Mouse (Mus musculus) regulatory T cell (primary cell): Measurements from ENCODE around the gene Gipc3.

Source experiments
- in situ Hi-C: fragments of 300-600 bp; cut with MboI, MseI; formaldehyde crosslinking; loops from one replicate; pipeline ENCODE4 v1.15.1; 2025; ENCODE audit warnings: high pct_unique_total_duplicates

The Gipc3 gene

DNA sequence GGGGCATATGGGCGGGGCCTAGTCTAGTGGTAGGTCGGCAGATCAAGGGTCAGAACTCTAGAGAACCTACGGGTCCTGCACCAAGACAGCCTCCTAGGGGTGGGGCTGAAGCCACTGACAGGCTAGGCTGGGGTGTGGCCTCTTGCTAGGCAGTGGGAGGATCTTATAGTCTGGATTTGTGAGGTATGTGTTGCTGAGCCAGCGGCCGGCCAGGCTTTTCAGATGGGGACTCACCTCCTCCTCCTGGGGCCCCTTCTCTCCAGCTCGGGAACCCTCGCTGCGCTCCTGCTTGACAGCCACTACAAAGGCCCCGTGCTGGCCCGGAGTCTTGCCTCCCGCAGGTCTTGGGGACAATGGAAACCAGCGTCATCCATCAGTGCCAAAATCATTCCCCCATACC, 6.1 kb upstream of the Gipc3 start:
- in situ Hi-C loops = loop anchor here (5.0 kb wide), 1 partner anchor 62 kb away; no protein-coding TSS in a partner anchor

DNA sequence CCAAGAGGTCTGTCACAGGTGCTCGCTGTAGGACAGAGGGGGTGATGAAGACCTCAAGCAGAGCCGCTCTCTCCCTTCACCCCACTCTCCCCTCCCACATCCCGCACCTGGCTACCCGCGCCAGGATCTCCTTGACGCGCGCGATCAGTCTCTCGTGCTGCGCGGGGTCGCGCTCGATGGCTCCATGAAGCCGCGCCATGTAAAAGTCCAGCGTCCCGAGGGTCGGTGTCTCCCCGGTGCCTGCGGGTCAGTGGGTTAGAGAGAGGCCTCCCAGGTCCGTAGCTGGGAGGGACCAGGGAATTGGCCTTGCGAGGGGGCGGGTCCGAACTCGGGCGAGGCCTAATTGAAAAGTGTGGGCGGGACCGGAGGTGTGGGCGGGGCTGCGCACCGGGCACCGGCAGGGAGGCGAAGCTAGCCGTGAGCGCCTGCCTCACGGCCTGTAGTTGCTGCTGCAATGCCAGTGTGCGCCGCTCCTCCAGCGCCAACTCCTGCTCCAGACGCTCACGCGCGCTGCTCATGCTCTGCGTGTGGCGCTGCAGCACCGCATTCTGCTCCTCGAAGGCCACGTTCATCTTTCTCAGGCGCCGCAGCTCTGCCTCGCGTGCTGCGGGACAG, 3.5 kb upstream of the Gipc3 start:
- in situ Hi-C loops = loop anchor here (5.0 kb wide), 1 partner anchor 59 kb away; no protein-coding TSS in a partner anchor

DNA sequence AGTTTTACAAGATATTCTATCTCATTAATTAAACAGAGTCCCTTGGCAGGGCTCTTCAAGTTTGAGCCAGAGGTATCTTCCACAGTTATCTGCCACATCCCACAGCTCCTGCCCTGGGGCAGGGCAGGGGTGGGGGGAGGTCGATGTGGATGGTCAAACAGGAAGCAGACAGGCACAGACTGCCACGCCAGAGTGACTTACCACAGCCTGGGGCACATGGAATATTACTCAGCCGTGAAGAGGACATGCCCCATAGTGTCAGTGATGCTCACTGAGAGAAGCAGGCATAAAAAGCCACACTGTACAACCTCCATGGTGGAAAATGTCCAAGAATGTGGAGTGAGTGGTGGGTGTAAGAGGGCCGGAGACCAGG, 2.1 kb upstream of the Gipc3 start:
- in situ Hi-C loops = loop anchor here (5.0 kb wide), 1 partner anchor 58 kb away; no protein-coding TSS in a partner anchor

DNA sequence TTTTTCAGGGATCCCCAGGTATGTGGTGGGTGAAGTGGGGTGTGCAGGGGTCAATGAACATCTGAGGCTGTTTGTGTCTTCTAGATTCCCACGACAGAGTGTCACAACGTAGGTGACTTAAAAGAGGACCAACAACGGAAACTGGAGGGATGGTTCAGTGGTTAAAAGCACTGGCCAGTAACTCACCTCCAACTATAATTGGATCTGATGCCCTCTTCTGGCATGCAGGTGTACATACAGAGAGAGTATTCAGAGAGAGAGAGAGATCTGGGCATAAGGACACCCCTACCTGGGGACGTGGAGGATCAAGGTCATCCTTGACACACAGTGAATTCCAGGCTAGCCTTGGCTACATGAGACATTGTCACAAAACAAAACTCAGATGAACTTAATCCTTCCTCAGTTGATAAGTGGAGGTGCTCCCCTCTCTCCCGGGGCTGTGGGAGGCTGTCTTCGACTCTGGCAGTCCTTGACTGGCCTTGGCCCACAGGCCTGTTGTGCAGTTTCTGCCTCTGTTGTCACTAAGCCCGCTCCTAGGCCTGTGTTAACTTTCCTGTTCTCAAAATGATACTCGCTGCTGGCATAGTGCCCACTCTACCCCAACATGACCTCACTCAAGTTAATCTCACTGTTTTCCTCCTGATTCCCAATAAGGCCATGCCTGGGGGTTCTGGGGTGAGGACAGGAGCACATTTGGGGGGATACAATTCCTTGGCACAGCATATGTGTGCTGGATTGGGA, 1.5 kb upstream of the Gipc3 start:
- in situ Hi-C loops = loop anchor here (5.0 kb wide), 1 partner anchor 57 kb away; no protein-coding TSS in a partner anchor

DNA sequence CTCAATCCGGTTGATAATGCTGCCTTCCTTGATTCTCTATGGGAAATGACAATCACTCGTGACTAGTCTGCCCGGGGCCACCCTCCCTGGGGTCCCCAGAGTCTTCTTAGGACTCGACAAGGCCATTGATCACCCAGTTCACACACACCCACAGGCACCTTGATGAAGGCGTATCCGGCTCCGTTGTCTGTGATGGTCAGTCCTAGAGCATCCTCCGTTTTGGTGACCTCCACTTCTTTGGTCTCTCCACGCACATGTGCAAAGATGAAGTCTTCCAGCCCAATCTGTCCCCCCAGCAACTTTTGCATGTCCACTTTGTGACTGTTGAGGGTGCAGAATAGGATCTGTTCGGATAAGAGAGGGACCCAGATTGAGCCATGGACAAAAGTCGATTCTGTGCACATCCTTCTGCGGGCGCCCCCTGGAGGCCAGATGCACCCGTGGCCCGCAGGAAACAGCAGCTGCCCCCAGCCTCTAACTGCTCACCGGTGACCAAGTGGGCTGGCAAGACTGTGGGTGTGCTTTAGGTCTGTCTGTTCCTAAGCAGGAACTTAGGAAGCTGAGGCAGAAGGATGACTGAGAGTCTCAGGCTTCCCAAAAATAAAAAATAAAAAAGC, 1.6 kb downstream of the Gipc3 start:
- in situ Hi-C loops = no loop called here

DNA sequence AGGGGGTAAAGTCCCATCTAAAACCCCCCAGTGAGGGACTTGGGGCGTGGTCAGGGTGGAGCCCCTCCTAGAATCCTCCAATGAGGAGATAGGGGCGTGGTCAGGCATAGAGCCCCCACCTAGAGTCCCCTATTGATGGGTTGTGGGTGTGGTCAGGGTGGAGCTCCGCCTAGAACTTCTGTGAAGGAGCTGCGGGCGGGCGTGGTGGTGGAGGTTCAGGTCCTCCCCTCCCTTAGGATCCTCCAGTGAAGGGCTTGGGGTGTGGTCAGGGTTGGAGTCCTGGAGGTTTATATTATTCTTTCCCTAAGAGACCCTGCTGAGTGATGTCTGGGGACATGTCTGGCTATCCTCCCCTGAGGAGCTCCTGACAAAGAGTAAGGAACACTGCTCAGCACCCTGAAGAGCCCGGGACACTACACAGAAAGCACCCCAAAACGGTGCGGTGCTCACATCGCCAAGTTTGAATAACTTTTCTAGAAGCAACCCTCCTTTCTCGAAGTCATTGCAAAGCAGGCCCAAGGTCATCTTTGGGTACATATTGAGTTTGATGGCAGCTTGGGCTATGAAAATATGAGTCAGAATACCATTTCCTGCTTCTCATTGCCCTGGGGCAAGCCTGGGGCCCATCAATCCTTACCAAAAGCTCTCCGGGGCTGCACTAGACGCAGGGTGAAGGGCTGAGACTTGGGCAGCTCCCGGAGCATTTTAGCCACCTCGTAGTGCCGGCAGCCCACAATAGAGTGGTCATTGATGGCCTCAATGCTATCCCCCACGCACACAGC, 2.3 kb downstream of the Gipc3 start:
- in situ Hi-C loops = no loop called here

DNA sequence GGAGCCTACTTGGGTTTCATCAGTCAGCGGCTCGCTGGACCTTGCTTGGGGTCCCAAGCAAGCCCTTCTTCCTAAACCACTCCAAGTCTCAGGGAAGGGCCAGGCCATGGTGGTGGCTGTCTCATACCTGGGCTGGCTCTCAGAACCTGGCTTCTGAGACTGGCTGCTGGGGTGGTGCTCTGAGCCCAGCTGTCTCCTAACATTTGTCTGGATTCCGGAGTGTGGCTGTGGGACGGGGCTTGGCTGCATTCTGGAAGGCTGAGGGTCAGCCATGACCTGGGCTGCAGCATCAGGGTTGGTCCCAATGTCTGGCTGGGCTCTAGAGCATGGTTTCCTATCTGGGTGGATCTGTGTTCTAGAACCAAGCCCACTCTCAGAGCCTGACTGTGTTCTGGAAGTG, 6.5 kb downstream of the Gipc3 start:
- in situ Hi-C loops = no loop called here

DNA sequence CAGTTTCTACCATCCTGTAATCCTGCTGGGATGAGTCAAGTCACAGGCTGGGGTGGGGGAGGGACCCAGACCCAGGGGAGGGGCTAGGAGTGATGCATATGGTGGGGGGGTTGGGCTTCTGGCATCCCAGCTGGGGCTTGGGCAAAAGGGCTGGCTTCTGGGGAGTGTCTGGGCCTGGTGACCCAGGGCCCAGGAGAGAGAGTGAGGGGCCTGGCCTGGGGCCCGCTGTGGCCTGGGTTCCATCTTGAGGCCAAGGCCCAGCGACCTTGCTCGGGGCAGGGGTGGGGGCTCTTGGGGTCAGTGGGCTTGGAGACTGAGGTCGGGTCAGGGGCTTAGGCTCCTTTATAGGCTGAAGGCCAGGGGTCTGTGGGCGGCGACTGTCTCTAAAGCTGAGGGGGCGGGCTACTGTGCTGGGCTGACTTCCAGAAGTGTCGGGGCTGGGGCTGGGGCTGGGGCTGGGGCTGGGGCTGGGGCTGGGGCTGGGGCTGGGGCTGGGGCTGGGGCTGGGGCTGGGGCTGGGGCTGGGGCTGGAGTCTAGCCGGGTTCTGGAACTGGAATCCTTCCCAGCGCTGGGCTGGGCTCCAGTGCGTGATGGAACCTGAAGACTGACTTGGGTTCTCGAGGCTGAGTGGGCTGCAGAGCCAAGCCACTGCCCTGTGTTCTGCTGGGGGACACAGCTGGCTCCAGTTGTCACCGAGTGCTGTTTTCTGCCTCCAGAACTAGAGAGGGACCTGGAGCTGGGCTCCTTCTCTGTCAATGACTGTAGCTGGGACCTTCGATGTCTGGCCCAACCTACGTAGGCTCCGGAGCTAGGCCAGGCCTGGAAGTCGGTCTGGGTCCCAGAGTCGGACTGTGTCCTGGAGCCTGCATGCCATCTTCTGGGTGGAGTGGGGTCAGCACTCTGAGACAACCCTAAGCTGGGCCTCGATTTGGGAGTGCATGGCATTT, 7.4 kb downstream of the Gipc3 start:
- in situ Hi-C loops = no loop called here

DNA sequence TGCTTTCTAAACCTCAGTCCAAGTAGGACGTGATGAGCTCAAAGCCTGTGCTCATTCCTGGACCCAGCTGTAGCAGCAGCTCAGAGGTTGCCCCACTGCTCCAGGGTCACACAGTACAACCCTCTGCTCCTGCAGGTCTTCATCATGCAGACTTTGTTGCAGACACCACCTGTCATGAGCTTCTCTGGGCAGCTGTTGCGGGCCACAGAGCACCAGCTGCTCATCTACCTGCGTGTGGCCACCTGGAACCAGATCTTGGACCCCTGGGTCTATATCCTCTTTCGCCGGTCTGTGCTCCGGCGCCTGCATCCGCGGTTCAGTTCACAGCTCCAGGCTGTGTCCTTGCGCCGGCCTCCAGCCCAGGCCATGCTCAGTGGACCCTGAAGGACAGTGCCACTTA, 8.7 kb downstream of the Gipc3 start:
- in situ Hi-C loops = no loop called here

DNA sequence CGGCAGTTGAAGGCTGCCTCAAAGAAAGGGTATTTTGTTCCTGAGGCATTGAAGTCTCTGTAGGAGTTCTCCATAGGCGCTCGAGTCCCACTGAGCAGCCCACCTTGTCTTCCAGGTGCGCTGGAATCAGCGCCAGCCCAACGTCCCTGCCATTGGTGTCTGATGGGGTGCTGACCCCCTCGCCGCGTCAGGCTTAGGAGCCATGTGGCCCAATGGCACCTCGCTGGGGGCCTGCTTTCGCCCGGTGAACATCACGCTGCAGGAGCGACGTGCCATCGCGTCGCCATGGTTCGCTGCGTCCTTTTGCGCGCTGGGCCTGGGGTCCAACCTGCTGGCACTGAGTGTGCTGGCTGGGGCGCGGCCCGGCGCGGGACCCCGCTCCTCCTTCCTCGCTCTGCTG, 10.8 kb downstream of the Gipc3 start:
- in situ Hi-C loops = no loop called here

DNA sequence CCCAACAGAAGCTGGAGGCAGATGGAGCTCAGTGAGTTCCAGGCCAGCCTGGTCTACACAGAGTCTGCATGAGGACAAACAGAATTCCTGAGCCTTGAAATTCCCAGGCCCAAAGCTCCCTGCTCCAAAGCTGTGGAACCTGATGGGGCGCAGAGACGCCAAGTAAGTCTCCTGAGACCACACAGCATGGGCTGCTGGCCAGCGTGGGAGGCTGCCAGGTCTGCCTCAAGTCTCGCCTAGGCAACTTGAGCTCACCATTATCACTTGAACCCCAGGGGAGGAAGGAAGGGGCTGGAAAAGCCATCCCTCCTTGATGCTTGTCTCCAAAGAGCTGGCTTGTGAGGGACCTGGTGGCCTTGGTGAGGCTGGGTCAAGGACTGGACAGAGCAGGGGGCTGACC, 13.1 kb downstream of the Gipc3 start:
- in situ Hi-C loops = no loop called here

DNA sequence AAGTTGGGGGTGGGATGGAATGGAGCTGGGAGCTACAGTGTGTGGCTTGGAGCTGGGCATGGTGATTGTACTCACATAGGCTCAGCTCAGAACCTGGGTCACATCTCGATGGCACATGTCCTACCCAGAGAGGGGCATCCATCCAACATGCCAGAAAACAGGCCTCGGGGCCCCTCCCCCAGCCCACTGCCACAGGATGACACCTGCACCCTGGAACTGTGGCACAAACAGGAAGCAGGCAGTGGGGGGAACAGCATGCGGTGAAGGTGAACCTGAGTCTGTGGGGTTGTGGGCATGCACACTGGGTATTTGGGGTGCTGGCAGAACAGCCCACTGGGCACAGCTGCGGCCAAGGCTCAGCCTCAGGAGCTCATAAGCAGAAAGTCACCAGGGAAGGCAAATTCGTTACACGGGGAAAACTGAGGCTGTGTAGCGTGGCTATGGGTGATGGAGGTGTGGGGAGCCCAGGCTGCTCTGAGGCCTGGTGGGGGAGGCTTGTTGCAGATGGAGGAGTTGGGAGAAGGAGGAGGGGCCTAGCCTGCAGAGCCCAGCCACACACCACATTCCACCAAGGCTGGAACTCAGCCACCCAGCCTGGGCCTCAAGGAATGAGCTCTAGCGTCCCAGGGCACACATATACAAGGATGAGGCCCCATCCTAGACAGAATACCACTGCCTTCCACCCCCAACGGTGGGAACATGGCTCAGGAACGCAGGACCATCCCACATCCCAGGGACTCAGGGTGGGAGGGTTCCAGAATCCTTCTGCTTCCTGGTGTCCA, 13.7 kb downstream of the Gipc3 start:
- in situ Hi-C loops = no loop called here

DNA sequence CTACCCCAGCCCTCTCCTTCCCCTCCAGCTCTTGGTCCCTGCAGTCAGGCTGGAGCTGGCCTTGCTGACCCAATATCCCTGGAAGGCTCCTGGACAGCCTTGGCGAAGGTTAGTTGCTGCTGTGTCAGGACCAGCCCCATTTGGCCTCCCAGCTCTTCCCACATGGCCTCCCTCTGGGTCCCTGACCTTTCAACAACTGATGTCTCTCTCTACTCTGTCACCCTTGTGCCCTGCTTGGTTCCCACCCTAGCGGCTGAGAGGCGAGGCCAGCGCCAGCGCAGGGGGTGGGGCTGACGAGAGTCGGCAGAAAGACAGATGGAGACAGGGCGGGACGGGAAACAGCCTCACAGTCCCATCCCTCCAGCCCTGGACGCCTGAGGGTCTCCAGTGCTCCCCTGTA, 14.7 kb downstream of the Gipc3 start, which contains the start of gene Tbxa2r:
TSS of gene Tbxa2r (plus strand) at position 346 of the 400 bp plus-strand sequence.
- in situ Hi-C loops = no loop called here

DNA sequence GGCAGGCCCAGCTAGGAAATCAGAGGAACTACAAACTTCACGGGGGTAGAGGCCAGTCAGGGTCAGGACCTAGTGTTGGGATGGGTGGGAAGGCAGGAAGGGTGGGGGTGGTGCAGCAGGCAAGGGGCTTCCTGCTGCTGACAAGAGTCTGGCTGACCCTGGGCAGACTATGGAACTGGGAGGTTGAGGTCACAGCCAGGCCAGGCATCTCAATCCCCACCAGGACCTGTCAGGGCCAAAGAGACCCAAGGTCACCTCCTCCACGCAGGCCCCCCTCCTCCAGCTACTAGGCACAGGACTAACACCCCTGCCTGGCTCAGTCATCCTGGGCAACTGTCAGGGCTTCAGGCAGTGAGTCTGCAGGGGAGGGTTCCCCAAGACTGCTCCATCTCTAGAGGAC, 15.1 kb downstream of the Gipc3 start:
- in situ Hi-C loops = no loop called here

DNA sequence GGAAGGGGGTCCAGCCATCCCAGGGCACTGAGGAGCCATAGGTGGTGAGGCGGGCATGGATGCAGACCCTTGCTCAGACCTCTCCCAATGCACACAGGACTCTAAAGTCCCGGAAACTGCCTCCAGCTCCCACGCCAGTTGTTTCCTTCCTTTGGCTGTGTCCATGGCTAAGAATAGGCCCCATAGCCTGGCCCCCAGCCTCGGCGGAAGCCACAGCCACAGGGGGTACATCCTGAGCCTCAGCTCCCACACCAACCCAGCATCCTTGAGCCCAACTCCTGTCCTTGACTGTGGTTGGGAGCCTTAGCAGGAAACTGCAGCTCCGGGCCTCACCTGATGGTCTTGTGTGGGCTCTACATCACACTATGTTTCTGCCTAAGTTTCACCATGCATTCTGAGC, 16.2 kb downstream of the Gipc3 start:
- in situ Hi-C loops = no loop called here

DNA sequence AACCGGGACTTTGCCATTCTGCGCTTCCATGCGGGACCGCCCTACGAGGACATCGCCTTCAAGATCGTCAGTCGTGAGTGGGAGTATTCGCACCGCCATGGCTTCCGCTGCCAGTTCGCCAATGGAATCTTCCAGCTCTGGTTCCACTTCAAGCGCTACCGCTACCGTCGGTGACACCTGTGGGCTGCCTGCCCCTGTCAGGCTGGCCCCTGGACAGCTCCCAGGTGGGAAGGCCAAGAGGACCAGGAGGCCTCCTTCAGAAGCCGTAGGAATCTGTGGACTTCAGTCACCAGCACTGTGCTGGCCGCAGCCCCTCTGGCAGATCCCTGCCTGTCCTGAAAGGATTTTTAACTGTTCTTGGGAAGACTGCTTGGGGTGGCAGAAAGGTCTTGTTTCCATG, 17.3 kb downstream of the Gipc3 start:
- in situ Hi-C loops = no loop called here

DNA sequence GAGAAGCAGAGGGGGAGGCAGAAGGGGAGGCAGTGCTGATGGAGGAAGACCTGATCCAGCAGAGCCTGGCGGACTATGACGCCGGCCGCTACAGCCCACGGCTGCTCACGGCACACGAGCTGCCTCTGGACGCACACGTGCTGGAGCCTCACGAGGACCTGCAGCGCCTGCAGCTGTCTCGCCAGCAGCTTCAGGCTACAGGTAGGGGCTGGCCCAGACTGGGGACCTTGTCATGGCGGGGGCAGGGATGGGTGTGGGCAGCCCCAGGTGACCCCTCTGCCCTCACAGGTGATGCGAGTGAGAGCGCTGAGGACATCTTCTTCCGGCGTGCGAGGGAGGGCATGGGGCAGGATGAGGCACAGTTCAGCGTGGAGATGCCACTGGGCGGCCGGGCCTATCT, 17.9 kb downstream of the Gipc3 start:
- in situ Hi-C loops = no loop called here

DNA sequence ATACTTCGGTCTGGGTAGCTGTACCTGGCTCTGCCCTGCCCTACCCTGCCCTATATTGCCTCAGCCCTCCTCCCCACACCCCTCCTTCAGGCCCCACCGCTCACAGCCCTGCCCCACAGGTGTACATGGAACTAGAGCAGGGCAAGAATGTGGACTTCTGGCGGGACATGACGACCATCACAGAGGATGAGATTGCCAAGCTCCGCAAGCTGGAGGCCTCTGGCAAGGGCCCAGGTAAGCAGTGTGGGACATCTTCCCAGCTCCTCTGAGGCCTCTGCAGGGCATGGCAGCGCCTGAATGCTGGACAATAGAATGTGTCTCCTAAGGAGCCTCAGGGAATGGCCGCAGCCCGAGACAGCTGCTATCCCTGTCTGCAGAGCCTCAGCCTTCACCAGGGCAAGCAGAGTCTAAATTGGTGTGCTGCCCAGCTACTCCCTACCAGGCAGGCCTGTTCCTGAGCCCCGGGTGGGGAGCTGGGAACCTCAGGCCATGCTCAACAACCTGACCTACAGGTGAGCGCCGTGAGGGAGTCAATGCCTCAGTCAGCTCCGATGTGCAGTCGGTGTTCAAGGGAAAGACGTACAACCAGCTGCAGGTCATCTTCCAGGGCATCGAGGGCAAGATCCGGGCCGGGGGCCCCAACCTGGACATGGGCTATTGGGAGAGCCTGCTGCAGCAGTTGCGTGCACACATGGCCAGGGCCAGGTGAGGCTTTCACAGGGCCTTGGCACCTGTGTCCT, 19.1 kb downstream of the Gipc3 start:
- in situ Hi-C loops = no loop called here

DNA sequence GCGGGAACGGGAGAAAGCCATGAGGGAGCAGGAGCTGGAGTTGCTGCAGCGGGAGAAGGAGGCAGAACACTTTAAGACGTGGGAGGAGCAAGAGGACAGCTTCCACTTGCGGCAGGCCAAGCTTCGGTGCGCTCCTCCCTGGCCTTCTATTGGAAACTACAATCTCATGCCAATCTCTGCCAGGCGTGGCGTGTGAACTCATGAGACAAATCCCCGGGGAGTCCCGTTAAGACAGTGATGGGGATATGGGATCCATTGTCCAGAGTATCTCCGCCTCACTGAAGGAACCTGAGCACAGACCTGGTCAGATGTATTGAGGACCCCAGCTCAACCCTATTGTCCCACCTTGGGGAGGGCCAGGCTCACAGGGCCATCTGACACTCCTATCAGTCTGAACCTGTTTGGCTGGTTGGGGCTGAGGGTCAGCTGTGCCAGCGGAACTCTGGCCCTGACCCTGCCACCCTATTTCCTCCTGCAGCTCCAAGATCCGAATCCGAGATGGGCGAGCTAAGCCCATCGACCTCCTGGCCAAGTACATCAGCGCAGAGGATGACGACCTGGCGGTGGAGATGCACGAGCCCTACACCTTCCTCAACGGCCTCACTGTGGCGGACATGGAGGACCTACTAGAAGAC, 19.8 kb downstream of the Gipc3 start:
- in situ Hi-C loops = no loop called here
